Mouse (Mus musculus) embryonic facial prominence, embryonic 14.5 days (tissue): ENCODE measurements at regions not wholly inside any gene's neighbourhood (a gene's known extent, or its start where the extent isn't known, plus 50 kb on each side); places are given as distances from the start of the nearest gene placed in this dataset.

ENCODE experiments used
- ATAC-seq: fragments of 200-750 bp; cut with Nextera tagmentation; 2 replicates; pipeline ENCODE4 v1.8.0; 2017; ENCODE audit warnings: low read depth, moderate number of reproducible peaks, moderate TSS enrichment
- DNase-seq: peaks from one replicate; pipeline ENCODE4 v3.0.0-alpha.2; 2015; ENCODE audit warnings: low spot score
- H3K27ac ChIP-seq: fragments of 300-500 bp; sonication (generic); replicated peaks from 2 replicates; pipeline ENCODE4 v1.5.1; 2014; ENCODE audit warnings: low read depth, mild to moderate bottlenecking, low read length, moderate library complexity
- H3K27me3 ChIP-seq: fragments of 300-500 bp; sonication (generic); replicated peaks from 2 replicates; pipeline ENCODE4 v1.6.1; 2014; ENCODE audit warnings: low read length; ENCODE audit not compliant: control insufficient read depth, insufficient read depth
- H3K36me3 ChIP-seq: fragments of 300-500 bp; sonication (generic); 2 replicates; pipeline ENCODE4 v1.6.1; 2014; ENCODE audit warnings: low read length, mixed read lengths; ENCODE audit not compliant: control insufficient read depth, insufficient read depth
- H3K4me1 ChIP-seq: fragments of 300-500 bp; sonication (generic); 2 replicates; pipeline ENCODE4 v1.6.1; 2014; ENCODE audit warnings: antibody characterized with exemption, low read length; ENCODE audit not compliant: control insufficient read depth, insufficient read depth
- H3K4me2 ChIP-seq: fragments of 300-500 bp; sonication (generic); 2 replicates; pipeline ENCODE4 v1.6.1; 2014; ENCODE audit warnings: low read depth, mild to moderate bottlenecking, low read length, moderate library complexity, mixed read lengths
- H3K4me3 ChIP-seq: fragments of 300-500 bp; sonication (generic); 2 replicates; pipeline ENCODE4 v1.5.1; 2014; ENCODE audit warnings: low read depth, mild to moderate bottlenecking, low read length
- H3K9ac ChIP-seq: fragments of 300-500 bp; sonication (generic); 2 replicates; pipeline ENCODE4 v1.6.1; 2014; ENCODE audit warnings: low read depth, mild to moderate bottlenecking, low read length, moderate library complexity, mixed read lengths
- H3K9me3 ChIP-seq: fragments of 300-500 bp; sonication (generic); 2 replicates; pipeline ENCODE4 v1.6.1; 2016; ENCODE audit warnings: low read length; ENCODE audit not compliant: control insufficient read depth
- WGBS: fragments of 180-500 bp; shearing (Covaris S2); extraction: QIAGEN DNeasy Blood & Tissue Kit; methylation state at CpG from one replicate; pipeline ENCODE4 v1.1.7; 2014; 5-methylcytosine and 5-hydroxymethylcytosine counted together

DNA sequence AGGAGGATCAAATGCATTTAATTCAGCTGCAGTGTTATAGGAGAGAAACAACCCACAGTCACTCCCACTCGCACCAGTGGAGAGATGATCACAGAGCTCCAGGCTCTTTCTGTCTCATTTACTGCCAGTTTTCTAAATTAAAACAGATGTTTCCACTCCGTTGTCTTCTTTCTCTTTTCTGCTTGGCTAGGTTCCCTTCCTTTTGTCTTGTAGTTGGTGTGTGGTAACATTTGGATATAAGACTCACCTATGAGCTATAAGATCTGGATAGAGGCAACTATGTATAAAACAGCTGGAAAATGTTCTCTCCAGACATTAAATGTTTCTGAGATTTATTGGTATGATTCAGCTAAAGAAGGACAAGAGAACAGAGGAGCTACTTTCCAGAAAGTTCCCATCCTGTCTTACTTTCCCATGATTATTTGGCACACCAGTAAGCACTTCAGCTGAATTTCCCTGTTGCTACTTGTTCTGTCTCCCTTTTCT, 63.1 kb upstream of the Ctsc start:
- no peak overlapping the region for H3K9ac ChIP-seq
- H3K4me2 ChIP-seq, result no peak overlapping the region
- H3K4me1 ChIP-seq, result 0 out of 2 replicates have a peak, but pooled peaks cover 5% of the 10 kb centered on the region
- H3K27ac ChIP-seq, result no peak overlapping the region; the same call in 1 of the 2 replicates
- peak; percentile 74; the same call in 1 of the 2 replicates for ATAC-seq
- H3K4me3 ChIP-seq, result no peak overlapping the region
- no peaks in the 10 kb centered on the region for H3K9me3 ChIP-seq
- WGBS, result 24% methylated on average over 2 of the region's 2 CpGs
- H3K36me3 ChIP-seq, result no peaks in the 10 kb centered on the region
- no peaks in the 10 kb centered on the region for H3K27me3 ChIP-seq
- peak; percentile 81 for DNase-seq

DNA sequence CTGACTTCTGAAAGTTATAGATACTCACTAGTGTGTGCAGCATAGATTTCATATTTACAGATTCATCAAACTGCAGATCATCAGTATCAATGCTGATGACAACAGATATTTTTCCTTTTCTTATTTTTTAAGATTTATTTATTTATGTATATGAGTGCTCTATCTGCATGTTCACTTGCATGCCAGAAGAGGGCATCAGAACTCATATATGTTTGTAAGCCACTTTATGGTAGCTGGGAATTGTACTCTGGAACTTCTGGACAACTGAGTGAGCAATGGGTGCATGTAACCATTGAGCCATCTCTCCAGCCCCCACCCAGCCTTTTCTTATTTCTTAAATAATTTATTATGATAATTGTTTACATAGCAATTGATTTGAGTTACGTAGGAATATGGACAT, 62.5 kb upstream of the Ctsc start:
- H3K36me3 ChIP-seq, result no peaks in the 10 kb centered on the region

GRCm38 (mm10) chr7:88222141-88222540, 55.7 kb upstream of the Ctsc start:
- Histone ChIP-seq H3K9ac (no peak overlapping the region), H3K27me3 (no peaks in the 10 kb centered on the region), H3K4me2 (no peak overlapping the region), H3K36me3 (no peaks in the 10 kb centered on the region), H3K4me1 (no peaks in the 10 kb centered on the region), H3K9me3 (no peaks in the 10 kb centered on the region), H3K27ac (no peak overlapping the region), H3K4me3 (no peak overlapping the region)
- WGBS, result 83% methylated on average over 2 of the region's 2 CpGs
- ATAC-seq (no peak), DNase-seq (no peak)

More for the DNA sequence above, 62.5 kb upstream of the Ctsc start:
- Histone ChIP-seq H3K4me1 (0 out of 2 replicates have a peak, but pooled peaks cover 5% of the 10 kb centered on the region), H3K27ac (no peak overlapping the region), H3K4me3 (no peak overlapping the region), H3K27me3 (no peaks in the 10 kb centered on the region), H3K9me3 (no peaks in the 10 kb centered on the region), H3K9ac (no peak overlapping the region), H3K4me2 (no peak overlapping the region)
- ATAC-seq (no peak), DNase-seq (no peak)
- 95% methylated on average over 1 of the region's 1 CpGs for WGBS

DNA sequence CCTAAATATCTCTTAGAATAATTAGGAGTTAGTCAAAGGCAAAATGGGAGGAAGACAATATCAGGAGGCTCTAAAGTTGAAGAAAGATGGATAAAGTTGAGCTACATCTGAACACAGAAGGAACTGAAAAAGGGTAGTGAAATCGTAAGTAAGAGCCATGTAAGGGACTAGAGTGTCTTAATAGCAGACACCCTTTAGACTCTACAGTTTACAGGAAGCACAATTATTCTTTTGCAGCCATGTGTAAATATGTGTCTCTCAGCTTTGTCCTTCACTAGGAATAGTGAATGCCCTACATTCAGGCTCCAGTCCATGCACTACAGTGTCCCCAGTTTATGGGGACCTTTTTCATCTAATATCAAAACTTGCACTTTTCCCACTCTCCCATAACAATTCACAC, 52.1 kb upstream of the Ctsc start:
- ATAC-seq, result no peak
- Histone ChIP-seq H3K9me3 (no peaks in the 10 kb centered on the region), H3K9ac (no peak overlapping the region), H3K36me3 (no peaks in the 10 kb centered on the region), H3K4me3 (no peak overlapping the region), H3K4me1 (no peaks in the 10 kb centered on the region), H3K27me3 (no peaks in the 10 kb centered on the region), H3K4me2 (no peak overlapping the region), H3K27ac (no peak overlapping the region)
- no peak for DNase-seq
- WGBS, result 65% methylated on average over 1 of the region's 1 CpGs
